17 mouse cellular contexts compared by ENCODE assay signal in genomic region chr10:81284189-81284588, GRCm38 (mm10). TPM values are rescaled to one million over a fixed set of nuclear protein-coding genes. Genes with fewer than 3 reads are reported as not detected.
A peak's percentile ranks its signal among the peaks of the same experiment; 100 is the strongest.
DNase-seq lines count a peak whose midpoint lies in the region; ATAC-seq and TF ChIP-seq lines count a peak whose summit lies in the region.
"Had no signal": no experiment of that assay in that cellular context is flagged by ENCODE, and none has a peak within 500 bp of the region (broad histone marks: within the 10 kb centered on the region; RNA-seq: fewer than 3 reads in every experiment).

No protein-coding gene starts in this region.

- intact Hi-C loops in heart, postnatal 25 days (cut with DNase I), result loop anchor here (2.0 kb wide), 1 partner anchor 167 kb away; no protein-coding TSS in a partner anchor

- peak overlapping the region; percentile 58 for H3K9ac ChIP-seq in ES-Bruce4 (ENCODE audit: low read depth, poor library complexity, severe bottlenecking)
- peak overlapping the region; percentile 17; the same call in 1 of the 2 replicates for H3K9ac ChIP-seq in intestine, embryonic 15.5 days
- H3K9ac ChIP-seq in lung, postnatal 0 days (replicated peaks; ENCODE audit: low read depth), result no peak overlapping the region
- H3K9ac ChIP-seq: liver, embryonic 14.5 days had no signal

- TF ChIP-seq CTCF in ES-Bruce4 (IDR thresholded peaks at IDR 0.05; ENCODE audit: low read depth, low read length), result no peak
- TF ChIP-seq CTCF in lung, postnatal 0 days (IDR thresholded peaks at IDR 0.05), result no peak
- no peak for TF ChIP-seq CTCF in cerebellum, adult 2 months (IDR thresholded peaks at IDR 0.05; ENCODE audit: borderline replicate concordance, insufficient read depth, low read depth, low read length)

- peak overlapping the region; percentile 79 for H3K4me3 ChIP-seq in ES-Bruce4 (ENCODE audit: low read depth, low read length)
- peak overlapping the region; percentile 47 for H3K4me3 ChIP-seq in intestine, embryonic 15.5 days (replicated peaks)
- no peak overlapping the region for H3K4me3 ChIP-seq in lung, postnatal 0 days (ENCODE audit: low read depth, low read length)
- H3K4me3 ChIP-seq in cerebellum, adult 2 months (replicated peaks; ENCODE audit: insufficient read depth, low read depth, low read length), result no peak overlapping the region
- H3K4me3 ChIP-seq: heart, adult 2 months had no signal

- no peak for ATAC-seq in intestine, embryonic 15.5 days
- ATAC-seq in lung, postnatal 0 days, result peak; percentile 9; the same call in 1 of the 2 replicates
- ATAC-seq: forebrain, embryonic 14.5 days had no signal

- H3K36me3 ChIP-seq in ES-Bruce4 (ENCODE audit: control insufficient read depth, insufficient read depth, low read length, poor library complexity, severe bottlenecking), result no peaks in the 10 kb centered on the region
- no peaks in the 10 kb centered on the region for H3K36me3 ChIP-seq in intestine, embryonic 15.5 days
- no peaks in the 10 kb centered on the region for H3K36me3 ChIP-seq in lung, postnatal 0 days (ENCODE audit: insufficient read depth, low read length)
- H3K36me3 ChIP-seq: G1E had no signal

- TF ChIP-seq EP300 in ES-Bruce4 (IDR thresholded peaks at IDR 0.05; ENCODE audit: insufficient read depth, low read depth, low read length), result no peak
- TF ChIP-seq EP300 in lung, postnatal 0 days (IDR thresholded peaks at IDR 0.05), result no peak

- H3K9me3 ChIP-seq in ES-Bruce4 (replicated peaks; ENCODE audit: control insufficient read depth, insufficient read depth, low read length, poor library complexity, severe bottlenecking), result no peaks in the 10 kb centered on the region
- H3K9me3 ChIP-seq in intestine, embryonic 15.5 days, result no peaks in the 10 kb centered on the region
- H3K9me3 ChIP-seq in lung, postnatal 0 days (ENCODE audit: low read length), result no peaks in the 10 kb centered on the region
- H3K9me3 ChIP-seq: G1E had no signal

- H3K4me1 ChIP-seq in ES-Bruce4 (ENCODE audit: control insufficient read depth, insufficient read depth, low read length), result peaks cover 9% of the 10 kb centered on the region
- H3K4me1 ChIP-seq in intestine, embryonic 15.5 days (replicated peaks), result peaks cover 30% of the 10 kb centered on the region
- H3K4me1 ChIP-seq in lung, postnatal 0 days (ENCODE audit: insufficient read depth, low read depth, low read length), result 0 out of 2 replicates have a peak, but pooled peaks cover 13% of the 10 kb centered on the region
- no peaks in the 10 kb centered on the region for H3K4me1 ChIP-seq in cerebellum, adult 2 months (ENCODE audit: control insufficient read depth, insufficient read depth, low read length)

- DNase-seq in kidney, adult 18-20 months, result peak; percentile 45
- no peak for DNase-seq in kidney, postnatal 14 days
- DNase-seq in lung, postnatal 0 days (ENCODE audit: low spot score), result peak; percentile 56
- DNase-seq in cerebellum, adult 2 months, result no peak
- no peak for DNase-seq in adrenal gland, postnatal 10 days
- DNase-seq in heart, postnatal 25 days (ENCODE audit: low spot score), result no peak
- DNase-seq: adrenal gland, postnatal 14 days; cerebellum, postnatal 14 days; heart, adult 2 months; heart, postnatal 14 days; right cerebral cortex, postnatal 14 days had no signal

- WGBS in intestine, embryonic 15.5 days, result 52% methylated on average over 6 of the region's 6 CpGs
- 51% methylated on average over 6 of the region's 6 CpGs for WGBS in lung, postnatal 0 days
- 59% methylated on average over 6 of the region's 6 CpGs for WGBS in cerebellum, adult 2 months

- peak overlapping the region; percentile 79 for H3K4me2 ChIP-seq in intestine, embryonic 15.5 days (replicated peaks)
- H3K4me2 ChIP-seq in lung, postnatal 0 days (replicated peaks; ENCODE audit: low read depth, low read length), result no peak overlapping the region

- TF ChIP-seq POLR2A in ES-Bruce4 (IDR thresholded peaks at IDR 0.05; ENCODE audit: insufficient read depth, low read length), result no peak
- TF ChIP-seq POLR2A in cerebellum, adult 2 months (IDR thresholded peaks at IDR 0.05; ENCODE audit: borderline replicate concordance, insufficient read depth, low read length), result no peak

- no peaks in the 10 kb centered on the region for H3K27me3 ChIP-seq in ES-Bruce4 (ENCODE audit: control insufficient read depth, insufficient read depth, low read length, poor library complexity, severe bottlenecking)
- H3K27me3 ChIP-seq in intestine, embryonic 15.5 days (replicated peaks), result peaks cover 18% of the 10 kb centered on the region
- peaks cover 16% of the 10 kb centered on the region; the same call in 1 of the 2 replicates for H3K27me3 ChIP-seq in lung, postnatal 0 days (replicated peaks; ENCODE audit: insufficient read depth, low read length)
- no peaks in the 10 kb centered on the region for H3K27me3 ChIP-seq in cerebellum, adult 2 months (ENCODE audit: control insufficient read depth, insufficient read depth, low read length)

- peak overlapping the region; percentile 34 for H3K27ac ChIP-seq in ES-Bruce4 (ENCODE audit: insufficient read depth, low read length)
- no peak overlapping the region for H3K27ac ChIP-seq in intestine, embryonic 15.5 days
- H3K27ac ChIP-seq in lung, postnatal 0 days (ENCODE audit: low read length), result peak overlapping the region; percentile 34; the same call in 1 of the 2 replicates
- no peak overlapping the region for H3K27ac ChIP-seq in cerebellum, adult 2 months (ENCODE audit: insufficient read depth, low read length)
- H3K27ac ChIP-seq: heart, adult 2 months; liver, embryonic 14.5 days had no signal

RNA-seq across cellular contexts. Expression of gene Tjp3, which starts 7.2 kb away (rescaled TPM):
- polyA plus RNA-seq in ES-Bruce4 (2011; ENCODE audit: insufficient read depth, insufficient read length, low read depth, missing spikeins), result 41.5 and 42.7 TPM in 2 replicates
- 47.0 and 53.3 TPM in 2 replicates for polyA plus RNA-seq in intestine, embryonic 15.5 days (2015; fragmentation: Nextera tagmentation; extraction: Ambion mirVana)
- polyA plus RNA-seq in lung, postnatal 0 days (2015; fragmentation: Nextera tagmentation; extraction: Ambion mirVana), result 24.1 and 30.8 TPM in 2 replicates
- polyA plus RNA-seq in cerebellum, adult 2 months (2012; rRNA removed), result 0.51 and 1.2 TPM in 2 replicates
- total RNA-seq in adrenal gland, postnatal 10 days (2021), result 1 to 10 TPM; 1.9 to 3.0 TPM
- total RNA-seq in heart, postnatal 25 days (2021), result not detected
- total RNA-seq: gastrocnemius, adult 8-10 months; heart, adult 2 months had no signal

RNA-seq across cellular contexts. Expression of gene Pip5k1c, which starts 8.6 kb away (rescaled TPM):
- 28.3 and 31.5 TPM in 2 replicates for polyA plus RNA-seq in ES-Bruce4 (2011; ENCODE audit: insufficient read depth, insufficient read length, low read depth, missing spikeins)
- 41.2 and 42.7 TPM in 2 replicates for polyA plus RNA-seq in intestine, embryonic 15.5 days (2015; fragmentation: Nextera tagmentation; extraction: Ambion mirVana)
- polyA plus RNA-seq in lung, postnatal 0 days (2015; fragmentation: Nextera tagmentation; extraction: Ambion mirVana), result 31.2 and 32.4 TPM in 2 replicates
- 288 and 314 TPM in 2 replicates for polyA plus RNA-seq in cerebellum, adult 2 months (2012; rRNA removed)
- 10 to 100 TPM; 39.2 to 48.9 TPM for total RNA-seq in adrenal gland, postnatal 10 days (2021)
- total RNA-seq in heart, postnatal 25 days (2021), result 10 to 100 TPM; 30.0 to 33.7 TPM

RNA-seq across cellular contexts. Expression of gene Apba3, which starts 17.4 kb away (rescaled TPM):
- polyA plus RNA-seq in ES-Bruce4 (2011; ENCODE audit: insufficient read depth, insufficient read length, low read depth, missing spikeins), result 25.8 and 26.4 TPM in 2 replicates
- 55.1 and 69.2 TPM in 2 replicates for polyA plus RNA-seq in intestine, embryonic 15.5 days (2015; fragmentation: Nextera tagmentation; extraction: Ambion mirVana)
- polyA plus RNA-seq in lung, postnatal 0 days (2015; fragmentation: Nextera tagmentation; extraction: Ambion mirVana), result 47.9 and 49.4 TPM in 2 replicates
- polyA plus RNA-seq in cerebellum, adult 2 months (2012; rRNA removed), result 61.8 and 63.9 TPM in 2 replicates
- 10 to 100 TPM; 79.8 to 83.8 TPM for total RNA-seq in adrenal gland, postnatal 10 days (2021)
- 100 to 1,000 TPM in 1 of 2 experiments, 10 to 100 TPM in 1; 98.4 to 123 TPM for total RNA-seq in heart, postnatal 25 days (2021)

RNA-seq across cellular contexts. Expression of gene Mrpl54, which starts 17.5 kb away (rescaled TPM):
- polyA plus RNA-seq in ES-Bruce4 (2011; ENCODE audit: insufficient read depth, insufficient read length, low read depth, missing spikeins), result 52.2 and 63.7 TPM in 2 replicates
- polyA plus RNA-seq in intestine, embryonic 15.5 days (2015; fragmentation: Nextera tagmentation; extraction: Ambion mirVana), result 242 and 245 TPM in 2 replicates
- polyA plus RNA-seq in lung, postnatal 0 days (2015; fragmentation: Nextera tagmentation; extraction: Ambion mirVana), result 132 and 162 TPM in 2 replicates
- polyA plus RNA-seq in cerebellum, adult 2 months (2012; rRNA removed), result 81.4 and 84.9 TPM in 2 replicates
- total RNA-seq in adrenal gland, postnatal 10 days (2021), result 100 to 1,000 TPM; 109 to 111 TPM
- 10 to 100 TPM; 93.8 to 96.6 TPM for total RNA-seq in heart, postnatal 25 days (2021)

RNA-seq across cellular contexts. Expression of gene Matk, which starts 31.5 kb away (rescaled TPM):
- 1.1 and 1.2 TPM in 2 replicates for polyA plus RNA-seq in ES-Bruce4 (2011; ENCODE audit: insufficient read depth, insufficient read length, low read depth, missing spikeins)
- 2.2 and 2.4 TPM in 2 replicates for polyA plus RNA-seq in intestine, embryonic 15.5 days (2015; fragmentation: Nextera tagmentation; extraction: Ambion mirVana)
- polyA plus RNA-seq in lung, postnatal 0 days (2015; fragmentation: Nextera tagmentation; extraction: Ambion mirVana), result 1.5 and 1.6 TPM in 2 replicates
- 124 and 141 TPM in 2 replicates for polyA plus RNA-seq in cerebellum, adult 2 months (2012; rRNA removed)
- 1 to 10 TPM; 1.8 to 2.1 TPM for total RNA-seq in adrenal gland, postnatal 10 days (2021)
- under 1 TPM; 0.42 to 0.61 TPM for total RNA-seq in heart, postnatal 25 days (2021)
- polyA plus RNA-seq: G1E had no signal

Comparison
In these comparisons a context has a peak if more than half of its experiments do, and no peak if none do; other contexts are left out.
1. DNase-seq: peak in kidney, adult 18-20 months (single experiment) and lung, postnatal 0 days (single experiment); none in kidney, postnatal 14 days (single experiment), cerebellum, adult 2 months (0 of 2), adrenal gland, postnatal 10 days (single experiment) and heart, postnatal 25 days (single experiment).
2. H3K27ac ChIP-seq: peak in ES-Bruce4 (single experiment) and lung, postnatal 0 days (single experiment); none in intestine, embryonic 15.5 days (single experiment) and cerebellum, adult 2 months (single experiment).
3. H3K4me3 ChIP-seq: peak in ES-Bruce4 (single experiment) and intestine, embryonic 15.5 days (single experiment); none in lung, postnatal 0 days (single experiment) and cerebellum, adult 2 months (single experiment).
4. RNA of gene Tjp3, which starts 7.2 kb away (polyA plus RNA-seq): 47.0 to 53.3 TPM in intestine, embryonic 15.5 days, 41.5 to 42.7 TPM in ES-Bruce4 and 24.1 to 30.8 TPM in lung, postnatal 0 days; 0.51 to 1.2 TPM in cerebellum, adult 2 months; every median in the first group is over 10 times any median in the second.